Mouse (Mus musculus): ENCODE measurements around the gene Dazap1.

The Dazap1 gene

GRCm38 (mm10) chr10:80298571-80299281 lies 37.4 kb downstream of the Dazap1 start:
- peak; percentile 68 for DNase-seq (ENCODE audit: low spot score)

GRCm38 (mm10) chr10:80299301-80299700 lies 38.0 kb downstream of the Dazap1 start:
- no peak for DNase-seq (ENCODE audit: low spot score)

- no peak for DNase-seq (ENCODE audit: low spot score)
These were observed 38.5 kb downstream of the Dazap1 start for GRCm38 (mm10) chr10:80299824-80300223.

GRCm38 (mm10) chr10:80300672-80301181 lies 39.4 kb downstream of the Dazap1 start:
- no peak for DNase-seq (ENCODE audit: low spot score)

GRCm38 (mm10) chr10:80301256-80302081 lies 40.2 kb downstream of the Dazap1 start:
- no peak for DNase-seq (ENCODE audit: low spot score)

- DNase-seq (ENCODE audit: low spot score) = no peak
These were observed 40.7 kb downstream of the Dazap1 start for GRCm38 (mm10) chr10:80302082-80302355.

GRCm38 (mm10) chr10:80302471-80302881 lies 41.2 kb downstream of the Dazap1 start:
- DNase-seq (ENCODE audit: low spot score) = no peak

- DNase-seq (ENCODE audit: low spot score) = no peak
These were observed 43.2 kb downstream of the Dazap1 start for GRCm38 (mm10) chr10:80304458-80304857.

- DNase-seq (ENCODE audit: low spot score) = no peak
These were observed 43.6 kb downstream of the Dazap1 start for GRCm38 (mm10) chr10:80304862-80305261.

- no peak for DNase-seq (ENCODE audit: low spot score)
These were observed 50.3 kb downstream of the Dazap1 start for GRCm38 (mm10) chr10:80311560-80311959.

GRCm38 (mm10) chr10:80312586-80313504 lies 51.6 kb downstream of the Dazap1 start:
- no peak for DNase-seq (ENCODE audit: low spot score)

- DNase-seq (ENCODE audit: low spot score) = no peak
These were observed 52.4 kb downstream of the Dazap1 start for GRCm38 (mm10) chr10:80313627-80314201.

- no peak for DNase-seq (ENCODE audit: low spot score)
These were observed 53.3 kb downstream of the Dazap1 start for GRCm38 (mm10) chr10:80314494-80315001.

- DNase-seq (ENCODE audit: low spot score) = no peak
These were observed 54.0 kb downstream of the Dazap1 start for GRCm38 (mm10) chr10:80315315-80315714.

- DNase-seq (ENCODE audit: low spot score) = no peak
These were observed 55.1 kb downstream of the Dazap1 start for GRCm38 (mm10) chr10:80316359-80316781.

- DNase-seq (ENCODE audit: low spot score) = no peak
These were observed 55.7 kb downstream of the Dazap1 start for GRCm38 (mm10) chr10:80317011-80317410.

GRCm38 (mm10) chr10:80320340-80320760 lies 59.1 kb downstream of the Dazap1 start, which contains the start of gene 2310011J03Rik:
Gene 2310011J03Rik, minus strand, starts transcription at chr10:80320537.
- DNase-seq (ENCODE audit: low spot score) = peak; percentile 68

GRCm38 (mm10) chr10:80321014-80321669 lies 59.9 kb downstream of the Dazap1 start:
- no peak for DNase-seq (ENCODE audit: low spot score)

- no peak for DNase-seq (ENCODE audit: low spot score)
These were observed 60.6 kb downstream of the Dazap1 start for GRCm38 (mm10) chr10:80321670-80322581.

- no peak for DNase-seq (ENCODE audit: low spot score)
These were observed 61.5 kb downstream of the Dazap1 start for GRCm38 (mm10) chr10:80322811-80323211.

All from layer of hippocampus, adult 9-10 months (tissue).